Comparison of ENCODE assay signal across 24 mouse cellular contexts in the genomic region with DNA sequence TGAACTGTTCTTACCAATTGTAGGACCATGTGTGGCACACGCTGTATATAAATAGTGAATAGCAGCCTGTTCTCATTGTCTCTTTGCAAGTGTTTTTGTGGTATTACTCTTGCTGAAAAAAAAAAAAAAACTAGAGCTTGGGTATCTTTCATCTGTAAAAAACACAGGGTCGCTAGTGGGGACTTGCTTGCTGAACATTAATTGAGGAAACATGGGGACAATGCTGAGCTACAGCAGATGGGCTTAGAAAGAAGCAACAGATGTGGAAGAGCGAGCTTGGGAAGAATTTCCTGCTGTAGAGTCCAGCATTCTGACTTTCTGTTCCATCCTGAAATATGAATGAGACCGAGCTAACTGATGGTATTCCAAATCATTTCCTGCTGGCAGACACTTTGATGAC. TPM values are rescaled to one million over a fixed set of nuclear protein-coding genes. Genes with fewer than 3 reads are reported as not detected.
DNase-seq lines count a peak whose midpoint lies in the region; ATAC-seq and TF ChIP-seq lines count a peak whose summit lies in the region.
"Had no signal": no experiment of that assay in that cellular context is flagged by ENCODE, and none has a peak within 500 bp of the region (broad histone marks: within the 10 kb centered on the region; RNA-seq: fewer than 3 reads in every experiment).

No protein-coding gene starts in this region.

- H3K9ac ChIP-seq in heart, embryonic 12.5 days, result no peak overlapping the region
- no peak overlapping the region for H3K9ac ChIP-seq in midbrain, embryonic 11.5 days (ENCODE audit: low read length)
- H3K9ac ChIP-seq in midbrain, embryonic 16.5 days (ENCODE audit: low read depth, low read length), result no peak overlapping the region
- H3K9ac ChIP-seq in embryonic facial prominence, embryonic 14.5 days (ENCODE audit: low read depth, low read length), result no peak overlapping the region
- H3K9ac ChIP-seq in stomach, postnatal 0 days (ENCODE audit: low read length), result no peak overlapping the region
- H3K9ac ChIP-seq: forebrain, embryonic 12.5 days had no signal

- TF ChIP-seq EP300 in stomach, postnatal 0 days (optimal IDR thresholded peaks at IDR 0.05), result no peak

- no peaks in the 10 kb centered on the region for H3K4me1 ChIP-seq in heart, embryonic 12.5 days (replicated peaks)
- H3K4me1 ChIP-seq in midbrain, embryonic 11.5 days (ENCODE audit: control insufficient read depth, insufficient read depth, low read length), result no peaks in the 10 kb centered on the region
- no peaks in the 10 kb centered on the region for H3K4me1 ChIP-seq in midbrain, embryonic 16.5 days (ENCODE audit: control insufficient read depth, insufficient read depth, low read length)
- 0 out of 2 replicates have a peak, but pooled peaks cover 4% of the 10 kb centered on the region for H3K4me1 ChIP-seq in embryonic facial prominence, embryonic 14.5 days (ENCODE audit: control insufficient read depth, insufficient read depth, low read length)
- H3K4me1 ChIP-seq in stomach, postnatal 0 days (replicated peaks; ENCODE audit: control insufficient read depth, insufficient read depth), result no peaks in the 10 kb centered on the region
- H3K4me1 ChIP-seq: forebrain, embryonic 12.5 days had no signal

- TF ChIP-seq CTCF in stomach, postnatal 0 days (IDR thresholded peaks at IDR 0.05; ENCODE audit: low read depth), result no peak

- H3K27ac ChIP-seq in heart, embryonic 12.5 days (ENCODE audit: poor library complexity, severe bottlenecking), result no peak overlapping the region
- H3K27ac ChIP-seq in midbrain, embryonic 11.5 days (ENCODE audit: low read depth, low read length), result no peak overlapping the region
- no peak overlapping the region for H3K27ac ChIP-seq in midbrain, embryonic 16.5 days (ENCODE audit: low read length)
- H3K27ac ChIP-seq in embryonic facial prominence, embryonic 14.5 days (replicated peaks; ENCODE audit: low read depth, low read length), result peak overlapping the region; percentile 67; the same call in 1 of the 2 replicates
- H3K27ac ChIP-seq in stomach, postnatal 0 days (replicated peaks), result no peak overlapping the region
- H3K27ac ChIP-seq: forebrain, embryonic 10.5 days; forebrain, embryonic 12.5 days had no signal

- H3K4me2 ChIP-seq in heart, embryonic 12.5 days, result no peak overlapping the region
- H3K4me2 ChIP-seq in midbrain, embryonic 11.5 days, result no peak overlapping the region
- H3K4me2 ChIP-seq in midbrain, embryonic 16.5 days (ENCODE audit: low read length), result no peak overlapping the region
- H3K4me2 ChIP-seq in embryonic facial prominence, embryonic 14.5 days (ENCODE audit: low read depth, low read length), result no peak overlapping the region
- no peak overlapping the region for H3K4me2 ChIP-seq in stomach, postnatal 0 days (replicated peaks; ENCODE audit: low read depth)
- H3K4me2 ChIP-seq: forebrain, embryonic 12.5 days had no signal

- 73% methylated on average over 4 of the region's 4 CpGs for WGBS in heart, embryonic 12.5 days
- 78% methylated on average over 4 of the region's 4 CpGs for WGBS in midbrain, embryonic 11.5 days
- WGBS in midbrain, embryonic 16.5 days, result 76% methylated on average over 4 of the region's 4 CpGs
- 61% methylated on average over 4 of the region's 4 CpGs for WGBS in embryonic facial prominence, embryonic 14.5 days
- WGBS in stomach, postnatal 0 days, result 77% methylated on average over 4 of the region's 4 CpGs

- no peak overlapping the region for H3K4me3 ChIP-seq in heart, embryonic 12.5 days
- no peak overlapping the region for H3K4me3 ChIP-seq in midbrain, embryonic 11.5 days (ENCODE audit: low read depth, low read length)
- no peak overlapping the region for H3K4me3 ChIP-seq in midbrain, embryonic 16.5 days (ENCODE audit: low read depth, low read length)
- H3K4me3 ChIP-seq in embryonic facial prominence, embryonic 14.5 days (ENCODE audit: low read depth, low read length), result no peak overlapping the region
- H3K4me3 ChIP-seq in stomach, postnatal 0 days (ENCODE audit: low read depth, low read length), result no peak overlapping the region
- H3K4me3 ChIP-seq: erythroblast, embryonic 14.5 days; forebrain, embryonic 10.5 days; forebrain, embryonic 12.5 days had no signal

- peak; percentile 65 for DNase-seq in heart, adult 11 months
- DNase-seq in midbrain, embryonic 11.5 days (ENCODE audit: low spot score, missing footprints), result peak; percentile 70
- DNase-seq in embryonic facial prominence, embryonic 14.5 days (ENCODE audit: low spot score), result peak; percentile 67
- DNase-seq in urinary bladder, postnatal 4 days (ENCODE audit: low spot score in 2 of 2), result no peak
- no peak for DNase-seq in stomach, postnatal 0 days (ENCODE audit: low spot score)
- DNase-seq: adrenal gland, adult 2 months; adrenal gland, postnatal 10 days; adrenal gland, postnatal 25 days; cerebellum, adult 11-12 months; cerebellum, adult 2 months; cerebellum, adult 9-10 months; cerebellum, postnatal 10 days; cerebellum, postnatal 25 days had no signal

- no peaks in the 10 kb centered on the region for H3K27me3 ChIP-seq in heart, embryonic 12.5 days (replicated peaks)
- no peaks in the 10 kb centered on the region for H3K27me3 ChIP-seq in midbrain, embryonic 11.5 days (ENCODE audit: control insufficient read depth, insufficient read depth, low read length)
- no peaks in the 10 kb centered on the region for H3K27me3 ChIP-seq in midbrain, embryonic 16.5 days (ENCODE audit: control insufficient read depth, insufficient read depth, low read depth, low read length)
- H3K27me3 ChIP-seq in embryonic facial prominence, embryonic 14.5 days (replicated peaks; ENCODE audit: control insufficient read depth, insufficient read depth, low read length), result no peaks in the 10 kb centered on the region
- H3K27me3 ChIP-seq in stomach, postnatal 0 days (ENCODE audit: control insufficient read depth, insufficient read depth, low read length), result no peaks in the 10 kb centered on the region

- H3K9me3 ChIP-seq in heart, embryonic 12.5 days (replicated peaks), result no peaks in the 10 kb centered on the region
- H3K9me3 ChIP-seq in midbrain, embryonic 11.5 days (ENCODE audit: control insufficient read depth, low read length), result no peaks in the 10 kb centered on the region
- no peaks in the 10 kb centered on the region for H3K9me3 ChIP-seq in midbrain, embryonic 16.5 days (replicated peaks; ENCODE audit: control insufficient read depth, low read length, poor library complexity, severe bottlenecking)
- no peaks in the 10 kb centered on the region for H3K9me3 ChIP-seq in embryonic facial prominence, embryonic 14.5 days (ENCODE audit: control insufficient read depth, low read length)
- H3K9me3 ChIP-seq in stomach, postnatal 0 days (ENCODE audit: control insufficient read depth, low read length), result no peaks in the 10 kb centered on the region
- H3K9me3 ChIP-seq: forebrain, embryonic 10.5 days; forebrain, embryonic 12.5 days had no signal

- no peaks in the 10 kb centered on the region for H3K36me3 ChIP-seq in heart, embryonic 12.5 days
- no peaks in the 10 kb centered on the region for H3K36me3 ChIP-seq in midbrain, embryonic 11.5 days (ENCODE audit: control insufficient read depth, insufficient read depth, low read length)
- no peaks in the 10 kb centered on the region for H3K36me3 ChIP-seq in midbrain, embryonic 16.5 days (ENCODE audit: control insufficient read depth, insufficient read depth, low read length)
- no peaks in the 10 kb centered on the region for H3K36me3 ChIP-seq in embryonic facial prominence, embryonic 14.5 days (ENCODE audit: control insufficient read depth, insufficient read depth, low read length)
- no peaks in the 10 kb centered on the region for H3K36me3 ChIP-seq in stomach, postnatal 0 days (ENCODE audit: control insufficient read depth, insufficient read depth, low read length)
- H3K36me3 ChIP-seq: forebrain, embryonic 10.5 days; forebrain, embryonic 12.5 days had no signal

- ATAC-seq in heart, embryonic 12.5 days (ENCODE audit: insufficient number of reproducible peaks, low FRiP score), result no peak
- ATAC-seq in midbrain, embryonic 11.5 days (ENCODE audit: low FRiP score), result no peak
- no peak for ATAC-seq in midbrain, embryonic 16.5 days
- no peak for ATAC-seq in embryonic facial prominence, embryonic 14.5 days (ENCODE audit: low read depth)
- ATAC-seq in stomach, postnatal 0 days (ENCODE audit: low FRiP score, low TSS enrichment), result no peak
- ATAC-seq: forebrain, embryonic 14.5 days; forebrain, embryonic 16.5 days had no signal

RNA-seq across cellular contexts. Expression of a gene that starts 22.7 kb away (rescaled TPM):
- 16.1 and 16.6 TPM in 2 replicates for polyA plus RNA-seq in heart, embryonic 12.5 days (2016; fragmentation: Nextera tagmentation; extraction: Ambion mirVana)
- polyA plus RNA-seq in midbrain, embryonic 11.5 days (2014; fragmentation: Nextera tagmentation; extraction: Ambion mirVana), result 10.2 and 10.7 TPM in 2 replicates
- 0.69 and 1.3 TPM in 2 replicates for polyA plus RNA-seq in midbrain, embryonic 16.5 days (2015; fragmentation: Nextera tagmentation; extraction: Ambion mirVana)
- 39.1 and 41.1 TPM in 2 replicates for polyA plus RNA-seq in embryonic facial prominence, embryonic 14.5 days (2014; fragmentation: Nextera tagmentation; extraction: Ambion mirVana)
- polyA plus RNA-seq in stomach, postnatal 0 days (2015; fragmentation: Nextera tagmentation; extraction: Ambion mirVana), result 2.9 and 3.4 TPM in 2 replicates
- polyA plus RNA-seq: erythroblast, embryonic 14.5 days had no signal

RNA-seq across cellular contexts. Expression of a gene that starts 51.9 kb away (rescaled TPM):
- not detected in 2 replicates for polyA plus RNA-seq in heart, embryonic 12.5 days (2016; fragmentation: Nextera tagmentation; extraction: Ambion mirVana)
- 3.7 and 3.8 TPM in 2 replicates for polyA plus RNA-seq in midbrain, embryonic 11.5 days (2014; fragmentation: Nextera tagmentation; extraction: Ambion mirVana)
- 0.43 and 1.3 TPM in 2 replicates for polyA plus RNA-seq in midbrain, embryonic 16.5 days (2015; fragmentation: Nextera tagmentation; extraction: Ambion mirVana)
- not detected in 2 replicates for polyA plus RNA-seq in embryonic facial prominence, embryonic 14.5 days (2014; fragmentation: Nextera tagmentation; extraction: Ambion mirVana)
- not detected in 2 replicates for polyA plus RNA-seq in stomach, postnatal 0 days (2015; fragmentation: Nextera tagmentation; extraction: Ambion mirVana)
- polyA plus RNA-seq: adrenal gland, adult 2 months; C2C12; cerebellum, adult 2 months; cortical plate, adult 2 months; embryonic facial prominence, embryonic 11.5 days; erythroblast, embryonic 14.5 days; forebrain, embryonic 14.5 days; forebrain, embryonic 16.5 days; frontal cortex, adult 2 months had no signal

Comparison
In these comparisons a context has a peak if more than half of its experiments do, and no peak if none do; other contexts are left out.
1. DNase-seq: peak in heart, adult 11 months (single experiment), midbrain, embryonic 11.5 days (single experiment) and embryonic facial prominence, embryonic 14.5 days (single experiment); none in urinary bladder, postnatal 4 days (0 of 2) and stomach, postnatal 0 days (single experiment).